Mouse (Mus musculus): Measurements from ENCODE around the gene Ppp1r1b.

GRCm38 (mm10) chr11:98335250-98335649 lies 13.0 kb upstream of the Ppp1r1b start:
- no peak for TF ChIP-seq POLR2A (IDR thresholded peaks at IDR 0.05; ENCODE audit: borderline replicate concordance, extremely low read depth, insufficient read depth, insufficient read length, poor library complexity, severe bottlenecking)
- TF ChIP-seq CTCF (IDR thresholded peaks at IDR 0.05; ENCODE audit: borderline replicate concordance, extremely low read depth, insufficient read depth, insufficient read length): no peak

Measured in brain, embryonic 14.5 days (tissue).